Mouse (Mus musculus) retina, embryonic 14.5 days (tissue): ENCODE measurements around the gene Dnajb11.

ENCODE experiments used
- DNase-seq: peaks from one replicate; pipeline ENCODE4 v3.0.0-alpha.2; 2015; ENCODE audit warnings: low spot score

The Dnajb11 gene

GRCm38 (mm10) chr16:22857431-22858113 lies at the start of gene Dnajb11, which contains the start of gene Tbccd1:
Gene Dnajb11, plus strand, starts transcription at chr16:22857845.
Gene Tbccd1, minus strand, starts transcription at chr16:22857669.
- DNase-seq, result peak; percentile 99

GRCm38 (mm10) chr16:22811477-22811876 lies 46.2 kb upstream of the Dnajb11 start, which contains the start of gene Crygs:
Gene Crygs, minus strand, starts transcription at chr16:22811577.
- no peak for DNase-seq

GRCm38 (mm10) chr16:22820731-22821130 lies 36.9 kb upstream of the Dnajb11 start:
- DNase-seq, result peak; percentile 39

- DNase-seq, result no peak
These were observed 24.6 kb upstream of the Dnajb11 start for GRCm38 (mm10) chr16:22832932-22833525.

GRCm38 (mm10) chr16:22839146-22839857 lies 18.3 kb upstream of the Dnajb11 start:
- no peak for DNase-seq

GRCm38 (mm10) chr16:22842871-22843270 lies 14.8 kb upstream of the Dnajb11 start:
- DNase-seq, result no peak

- DNase-seq, result peak; percentile 89
These were observed 13.4 kb upstream of the Dnajb11 start for GRCm38 (mm10) chr16:22844061-22844801.

GRCm38 (mm10) chr16:22844834-22845233 lies 12.8 kb upstream of the Dnajb11 start:
- DNase-seq, result no peak

GRCm38 (mm10) chr16:22845481-22845880 lies 12.2 kb upstream of the Dnajb11 start:
- DNase-seq, result no peak

- no peak for DNase-seq
These were observed 10.0 kb upstream of the Dnajb11 start for GRCm38 (mm10) chr16:22847686-22848085.

GRCm38 (mm10) chr16:22848331-22848730 lies 9.3 kb upstream of the Dnajb11 start:
- DNase-seq, result no peak

GRCm38 (mm10) chr16:22852709-22853108 lies 4.9 kb upstream of the Dnajb11 start:
- DNase-seq, result no peak

GRCm38 (mm10) chr16:22856773-22857172 lies 872 bp upstream of the Dnajb11 start:
- DNase-seq, result peak; percentile 8

GRCm38 (mm10) chr16:22872397-22872796 lies 14.8 kb downstream of the Dnajb11 start:
- DNase-seq, result no peak

GRCm38 (mm10) chr16:22873369-22873768 lies 15.7 kb downstream of the Dnajb11 start:
- DNase-seq, result no peak

GRCm38 (mm10) chr16:22876218-22877043 lies 18.8 kb downstream of the Dnajb11 start:
- peak; percentile 71 for DNase-seq

- no peak for DNase-seq
These were observed 20.2 kb downstream of the Dnajb11 start for GRCm38 (mm10) chr16:22877660-22878390.

GRCm38 (mm10) chr16:22878716-22879115 lies 21.1 kb downstream of the Dnajb11 start:
- no peak for DNase-seq

GRCm38 (mm10) chr16:22879945-22880595 lies 22.4 kb downstream of the Dnajb11 start:
- no peak for DNase-seq

GRCm38 (mm10) chr16:22880900-22881299 lies 23.3 kb downstream of the Dnajb11 start:
- peak; percentile 28 for DNase-seq
